Mouse (Mus musculus): ENCODE results near the gene Klhl29. TPM values are rescaled to one million over a fixed set of nuclear protein-coding genes. Genes with fewer than 3 reads are reported as not detected.

Gene Klhl29
- total and polyA plus RNA-seq, 2 experiments from 2014 or later = 2.7 to 8.2 TPM

- TF ChIP-seq CTCF (IDR thresholded peaks at IDR 0.05; ENCODE audit: low read depth) = no peak
- H3K4me1 ChIP-seq (ENCODE audit: insufficient read depth) = peaks cover 22% of the 10 kb centered on the region
- peaks cover 6% of the 10 kb centered on the region; the same call in 1 of the 2 replicates for H3K36me3 ChIP-seq (ENCODE audit: insufficient read depth)
- DNase-seq (no peak), ATAC-seq (no peak)
- WGBS = 67% methylated on average over 9 of the region's 9 CpGs
- H3K9me3 ChIP-seq (ENCODE audit: low read length) = no peaks in the 10 kb centered on the region
- H3K9ac ChIP-seq = no peak overlapping the region
- no peak overlapping the region for H3K4me2 ChIP-seq (ENCODE audit: low read depth)
- 0 out of 2 replicates have a peak overlapping the region, but pooled peaks have one; percentile 17 for H3K27ac ChIP-seq (ENCODE audit: low read depth, low read length)
- H3K4me3 ChIP-seq (ENCODE audit: low read depth, low read length) = no peak overlapping the region
- H3K27me3 ChIP-seq (ENCODE audit: insufficient read depth, low read length) = no peaks in the 10 kb centered on the region
Measured at GRCm38 (mm10) chr12:5211884-5212283, 163.6 kb downstream of the Klhl29 start.

GRCm38 (mm10) chr12:5210786-5211185, 164.7 kb downstream of the Klhl29 start:
- TF ChIP-seq CTCF (IDR thresholded peaks at IDR 0.05; ENCODE audit: low read depth) = no peak
- peaks cover 7% of the 10 kb centered on the region; the same call in 1 of the 2 replicates for H3K36me3 ChIP-seq (ENCODE audit: insufficient read depth)
- ATAC-seq = peak; percentile 70
- no peak overlapping the region for H3K9ac ChIP-seq
- no peak overlapping the region; the same call in 1 of the 2 replicates for H3K27ac ChIP-seq (ENCODE audit: low read depth, low read length)
- peaks cover 14% of the 10 kb centered on the region; the same call in 1 of the 2 replicates for H3K4me1 ChIP-seq (ENCODE audit: insufficient read depth)
- 39% methylated on average over 9 of the region's 9 CpGs for WGBS
- no peak overlapping the region for H3K4me3 ChIP-seq (ENCODE audit: low read depth, low read length)
- no peak overlapping the region for H3K4me2 ChIP-seq (ENCODE audit: low read depth)
- H3K27me3 ChIP-seq (ENCODE audit: insufficient read depth, low read length) = no peaks in the 10 kb centered on the region
- DNase-seq = peak; percentile 70
- no peaks in the 10 kb centered on the region for H3K9me3 ChIP-seq (ENCODE audit: low read length)

- H3K27me3 ChIP-seq (ENCODE audit: insufficient read depth, low read length) = no peaks in the 10 kb centered on the region
- H3K9me3 ChIP-seq (ENCODE audit: low read length) = no peaks in the 10 kb centered on the region
- H3K4me3 ChIP-seq (ENCODE audit: low read depth, low read length) = no peak overlapping the region
- no peak overlapping the region for H3K4me2 ChIP-seq (ENCODE audit: low read depth)
- H3K4me1 ChIP-seq (ENCODE audit: insufficient read depth) = peaks cover 11% of the 10 kb centered on the region; the same call in 1 of the 2 replicates
- H3K27ac ChIP-seq (ENCODE audit: low read depth, low read length) = peak overlapping the region; percentile 29; the same call in 1 of the 2 replicates
- no peak overlapping the region for H3K9ac ChIP-seq
- DNase-seq = no peak
- 47% methylated on average over 17 of the region's 17 CpGs for WGBS
- peaks cover 11% of the 10 kb centered on the region; the same call in 1 of the 2 replicates for H3K36me3 ChIP-seq (ENCODE audit: insufficient read depth)
- ATAC-seq = no peak
- no peak for TF ChIP-seq CTCF (IDR thresholded peaks at IDR 0.05; ENCODE audit: low read depth)
Measured at GRCm38 (mm10) chr12:5207941-5208905, 167.3 kb downstream of the Klhl29 start.

- H3K4me1 ChIP-seq (ENCODE audit: insufficient read depth) = peaks cover 11% of the 10 kb centered on the region; the same call in 1 of the 2 replicates
- H3K27ac ChIP-seq (ENCODE audit: low read depth, low read length) = no peak overlapping the region
- no peak overlapping the region for H3K9ac ChIP-seq
- H3K4me2 ChIP-seq (ENCODE audit: low read depth) = no peak overlapping the region
- no peaks in the 10 kb centered on the region for H3K9me3 ChIP-seq (ENCODE audit: low read length)
- no peaks in the 10 kb centered on the region for H3K27me3 ChIP-seq (ENCODE audit: insufficient read depth, low read length)
- H3K4me3 ChIP-seq (ENCODE audit: low read depth, low read length) = no peak overlapping the region
- peaks cover 11% of the 10 kb centered on the region; the same call in 1 of the 2 replicates for H3K36me3 ChIP-seq (ENCODE audit: insufficient read depth)
- ATAC-seq = no peak
- no peak for TF ChIP-seq CTCF (IDR thresholded peaks at IDR 0.05; ENCODE audit: low read depth)
- WGBS = 87% methylated on average over 4 of the region's 4 CpGs
- DNase-seq = no peak
Measured at GRCm38 (mm10) chr12:5207172-5207571, 168.3 kb downstream of the Klhl29 start.

- Histone ChIP-seq H3K27me3 (ENCODE audit: insufficient read depth, low read length) (no peaks in the 10 kb centered on the region), H3K4me3 (ENCODE audit: low read depth, low read length) (no peak overlapping the region), H3K4me2 (ENCODE audit: low read depth) (no peak overlapping the region), H3K9me3 (ENCODE audit: low read length) (no peaks in the 10 kb centered on the region), H3K9ac (no peak overlapping the region), H3K4me1 (ENCODE audit: insufficient read depth) (no peaks in the 10 kb centered on the region), H3K27ac (ENCODE audit: low read depth, low read length) (no peak overlapping the region), H3K36me3 (ENCODE audit: insufficient read depth) (peaks cover 4% of the 10 kb centered on the region; the same call in 1 of the 2 replicates)
- DNase-seq (no peak), ATAC-seq (no peak)
- TF ChIP-seq CTCF (IDR thresholded peaks at IDR 0.05; ENCODE audit: low read depth) = no peak
- WGBS = 79% methylated on average over 11 of the region's 11 CpGs
Measured at GRCm38 (mm10) chr12:5204071-5204840, 171.2 kb downstream of the Klhl29 start.

GRCm38 (mm10) chr12:5203385-5203784, 172.1 kb downstream of the Klhl29 start:
- DNase-seq = no peak
- H3K27ac ChIP-seq (ENCODE audit: low read depth, low read length) = no peak overlapping the region
- 62% methylated on average over 5 of the region's 5 CpGs for WGBS
- H3K36me3 ChIP-seq (ENCODE audit: insufficient read depth) = peaks cover 4% of the 10 kb centered on the region; the same call in 1 of the 2 replicates
- no peak overlapping the region for H3K9ac ChIP-seq
- no peaks in the 10 kb centered on the region for H3K4me1 ChIP-seq (ENCODE audit: insufficient read depth)
- H3K4me3 ChIP-seq (ENCODE audit: low read depth, low read length) = no peak overlapping the region
- ATAC-seq = no peak
- no peak overlapping the region for H3K4me2 ChIP-seq (ENCODE audit: low read depth)
- TF ChIP-seq CTCF (IDR thresholded peaks at IDR 0.05; ENCODE audit: low read depth) = no peak
- no peaks in the 10 kb centered on the region for H3K27me3 ChIP-seq (ENCODE audit: insufficient read depth, low read length)
- no peaks in the 10 kb centered on the region for H3K9me3 ChIP-seq (ENCODE audit: low read length)

Data from forebrain, postnatal 0 days (tissue).